Mouse (Mus musculus) lung, adult 2 months (tissue): ENCODE measurements around the gene Rmi2. TPM values are rescaled to one million over a fixed set of nuclear protein-coding genes. Genes with fewer than 3 reads are reported as not detected.

ENCODE experiments used
- DNase-seq: peaks from one replicate; pipeline ENCODE4 v3.0.0; 2022
- H3K4me1 ChIP-seq: fragments of 200-500 bp; 2 replicates; pipeline ENCODE4 v1.6.1; 2011; ENCODE audit warnings: low read length; ENCODE audit not compliant: control insufficient read depth, insufficient read depth
- H3K4me3 ChIP-seq: fragments of 200-500 bp; replicated peaks from 2 replicates; pipeline ENCODE3; 2011; ENCODE audit warnings: low read depth, mild to moderate bottlenecking, control low read depth, low read length; ENCODE audit errors: extremely low read depth
- CTCF ChIP-seq: fragments of 200-500 bp; IDR thresholded peaks from 2 replicates; pipeline ENCODE4 v1.5.1; 2011; ENCODE audit warnings: mild to moderate bottlenecking, low read length, control low read depth; ENCODE audit not compliant: insufficient read depth
- POLR2A ChIP-seq: fragments of 200-500 bp; IDR thresholded peaks from 2 replicates; pipeline ENCODE4 v1.6.1; 2011; ENCODE audit warnings: low read depth, mild to moderate bottlenecking, control low read depth, low read length, borderline replicate concordance; ENCODE audit errors: extremely low read depth
- WGBS: fragments of 180-500 bp; shearing (Covaris S2); methylation state at CpG from one replicate; pipeline ENCODE4 v1.1.7; 2018; 5-methylcytosine and 5-hydroxymethylcytosine counted together
- polyA plus RNA-seq: library from polyadenylated mRNA; depleted of rRNA; stranded (reverse); fragments of >200 nt; gene quantifications from 2 replicates; pipeline ENCODE4 v1.2.3, GENCODE M21; 2012

Rmi2 gene
- polyA plus RNA-seq, 1 experiment, result 0.38 TPM

DNA sequence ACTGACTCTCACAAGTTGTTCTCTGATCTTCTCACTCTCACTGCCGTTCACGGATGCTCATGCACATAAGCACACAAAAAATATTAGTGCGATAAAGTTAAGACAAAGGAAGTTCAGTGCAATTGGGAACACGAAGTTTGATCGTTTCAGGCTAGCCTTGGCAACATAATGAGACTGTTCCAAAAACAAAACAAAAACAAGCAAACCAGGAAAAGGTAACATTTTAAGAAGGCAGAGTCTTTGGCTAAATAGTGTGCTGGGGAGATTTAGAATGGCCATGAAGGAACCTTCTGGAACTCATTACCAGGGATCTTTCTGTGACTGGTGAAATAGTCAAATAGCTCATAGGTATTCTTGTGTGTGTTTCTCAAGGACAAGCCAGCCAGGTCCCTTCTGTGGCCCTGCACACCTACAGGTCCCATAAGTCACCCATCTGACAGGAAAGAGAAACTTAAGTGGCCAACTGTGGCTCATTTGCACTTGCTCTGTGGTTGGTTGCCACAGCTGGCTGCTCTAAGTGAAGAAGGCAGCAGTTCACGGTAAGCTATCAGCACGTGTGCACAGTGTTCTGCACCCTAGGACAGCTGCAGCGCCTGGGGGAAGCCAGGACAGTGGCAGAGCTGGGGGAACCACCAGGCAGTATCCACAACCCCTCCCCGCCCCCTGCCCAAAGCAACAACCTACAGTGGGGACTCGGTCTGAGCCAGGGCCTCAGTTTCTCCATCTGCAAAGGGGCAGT is 28.9 kb upstream of the Rmi2 start, which contains the start of gene Prm1:
Gene Prm1 (minus strand): TSS at position 51 of the 739 bp plus-strand sequence.
- DNase-seq, result no peak
- no peak for TF ChIP-seq CTCF
- no peak for TF ChIP-seq POLR2A
- H3K4me3 ChIP-seq, result no peak within 1 kb of the TSS
- H3K4me1 ChIP-seq, result no peaks in the 10 kb centered on the region
- 82% methylated on average over 10 of the region's 10 CpGs for WGBS

DNA sequence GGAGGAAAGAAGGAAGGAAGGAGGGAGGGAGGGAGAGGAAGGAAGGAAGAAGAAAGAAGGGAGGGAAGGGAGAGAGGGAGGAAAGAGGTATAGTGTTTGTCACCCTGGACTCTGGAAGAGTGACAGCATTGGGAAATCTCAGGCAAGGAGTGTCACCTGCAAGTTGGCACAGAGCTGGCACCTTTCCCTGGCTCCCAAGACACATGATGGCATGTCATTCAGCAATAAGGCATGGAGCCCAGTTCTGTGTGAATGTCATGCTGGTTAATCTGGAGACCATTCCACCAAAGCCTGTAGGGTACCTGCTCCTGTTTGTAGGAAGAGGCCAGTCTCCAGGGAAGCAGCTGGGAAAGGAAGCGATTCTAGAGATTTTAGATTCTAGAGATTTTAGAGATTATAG is 24.5 kb upstream of the Rmi2 start:
- 0 out of 2 replicates have a peak, but pooled peaks cover 2% of the 10 kb centered on the region for H3K4me1 ChIP-seq
- WGBS, result 84% methylated on average over 1 of the region's 1 CpGs
- no peak for TF ChIP-seq CTCF
- no peak for TF ChIP-seq POLR2A
- no peak overlapping the region for H3K4me3 ChIP-seq
- no peak for DNase-seq

- DNase-seq, result no peak
- no peak for TF ChIP-seq POLR2A
- TF ChIP-seq CTCF, result no peak
- Histone ChIP-seq H3K4me1 (0 out of 2 replicates have a peak, but pooled peaks cover 2% of the 10 kb centered on the region), H3K4me3 (no peak within 1 kb of the TSS)
- WGBS, result 80% methylated on average over 2 of the region's 2 CpGs
Measured at GRCm38 (mm10) chr16:10812865-10813371, 21.9 kb upstream of the Rmi2 start, which contains the start of gene Gm11172. TSS of gene Gm11172 (plus strand) at chr16:10812915.

- 76% methylated on average over 4 of the region's 4 CpGs for WGBS
- Histone ChIP-seq H3K4me3 (no peak overlapping the region), H3K4me1 (0 out of 2 replicates have a peak, but pooled peaks cover 2% of the 10 kb centered on the region)
- no peak for DNase-seq
- TF ChIP-seq POLR2A, result no peak
- no peak for TF ChIP-seq CTCF
Measured at GRCm38 (mm10) chr16:10813726-10814125, 21.1 kb upstream of the Rmi2 start.

DNA sequence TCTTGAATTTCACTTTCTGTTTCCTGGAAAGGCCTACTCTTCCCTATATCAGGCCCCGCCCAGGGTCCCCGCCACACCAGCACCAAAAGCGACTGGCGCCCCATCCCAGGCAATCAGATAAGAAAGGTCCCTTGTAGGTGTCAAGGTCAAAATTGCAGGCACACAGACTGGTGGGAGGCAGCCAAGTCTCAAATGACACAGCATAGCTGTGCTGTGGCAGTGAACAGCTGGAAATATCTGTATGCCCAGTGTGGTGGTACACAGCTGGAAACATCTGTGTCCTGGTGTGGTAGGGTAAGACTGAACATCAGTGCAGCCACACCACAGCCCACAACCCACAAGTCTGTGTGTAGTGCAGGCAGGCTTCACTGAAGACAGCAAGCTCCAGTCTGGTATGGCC is 20.0 kb upstream of the Rmi2 start:
- TF ChIP-seq CTCF, result no peak
- TF ChIP-seq POLR2A, result no peak
- Histone ChIP-seq H3K4me3 (no peak overlapping the region), H3K4me1 (0 out of 2 replicates have a peak, but pooled peaks cover 2% of the 10 kb centered on the region)
- DNase-seq, result no peak
- 58% methylated on average over 4 of the region's 4 CpGs for WGBS

- no peak for TF ChIP-seq POLR2A
- no peak for TF ChIP-seq CTCF
- no peak overlapping the region for H3K4me3 ChIP-seq
- no peak for DNase-seq
- 0 out of 2 replicates have a peak, but pooled peaks cover 2% of the 10 kb centered on the region for H3K4me1 ChIP-seq
- WGBS, result 75% methylated on average over 4 of the region's 4 CpGs
Measured at GRCm38 (mm10) chr16:10818579-10819135, 16.2 kb upstream of the Rmi2 start.

DNA sequence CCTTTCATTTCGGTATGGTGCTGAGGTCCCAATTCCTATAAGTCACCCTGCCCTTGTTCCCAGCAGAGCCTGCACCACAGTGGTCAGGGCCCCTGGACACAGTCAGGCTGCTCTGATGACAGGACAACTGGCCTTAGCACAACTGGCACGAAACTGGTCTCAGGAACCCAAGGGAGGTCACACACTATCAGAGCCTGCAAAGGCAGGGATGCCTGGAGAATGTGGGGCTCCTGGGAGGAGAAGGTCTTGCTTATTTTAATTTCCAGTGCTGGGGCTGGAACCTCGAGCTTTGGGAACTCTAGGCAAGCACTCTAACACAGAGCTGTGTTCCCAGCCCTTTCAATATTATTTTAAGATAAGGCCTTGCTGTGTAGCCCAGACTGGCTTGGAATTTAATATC is 14.9 kb upstream of the Rmi2 start:
- Histone ChIP-seq H3K4me1 (no peaks in the 10 kb centered on the region), H3K4me3 (no peak overlapping the region)
- no peak for DNase-seq
- TF ChIP-seq CTCF, result no peak
- TF ChIP-seq POLR2A, result no peak
- WGBS, result 69% methylated on average over 3 of the region's 3 CpGs

DNA sequence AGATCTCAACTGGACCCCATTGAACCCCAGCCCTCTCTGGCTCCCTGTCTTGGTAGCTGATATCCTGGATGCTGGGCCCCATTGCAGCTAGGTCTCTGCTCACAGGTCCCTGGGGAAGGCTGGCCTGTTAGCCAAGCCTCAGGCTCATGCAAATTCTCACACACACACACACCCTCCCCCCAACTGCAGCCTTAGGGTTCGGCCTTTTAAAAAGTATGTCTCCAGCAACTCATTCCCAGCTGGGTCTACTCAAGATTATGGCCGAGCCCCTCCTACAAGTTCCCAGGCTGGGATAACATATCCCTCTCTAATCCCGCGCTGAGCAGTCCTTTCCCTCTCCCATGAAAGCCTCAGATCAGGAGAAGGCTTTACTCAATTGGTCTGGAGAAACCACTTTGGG is 13.5 kb upstream of the Rmi2 start:
- TF ChIP-seq CTCF, result no peak
- 80% methylated on average over 4 of the region's 4 CpGs for whole genome bisulfite sequencing
- no peaks in the 10 kb centered on the region for H3K4me1 ChIP-seq
- DNase-seq, result no peak
- H3K4me3 ChIP-seq, result no peak overlapping the region

DNA sequence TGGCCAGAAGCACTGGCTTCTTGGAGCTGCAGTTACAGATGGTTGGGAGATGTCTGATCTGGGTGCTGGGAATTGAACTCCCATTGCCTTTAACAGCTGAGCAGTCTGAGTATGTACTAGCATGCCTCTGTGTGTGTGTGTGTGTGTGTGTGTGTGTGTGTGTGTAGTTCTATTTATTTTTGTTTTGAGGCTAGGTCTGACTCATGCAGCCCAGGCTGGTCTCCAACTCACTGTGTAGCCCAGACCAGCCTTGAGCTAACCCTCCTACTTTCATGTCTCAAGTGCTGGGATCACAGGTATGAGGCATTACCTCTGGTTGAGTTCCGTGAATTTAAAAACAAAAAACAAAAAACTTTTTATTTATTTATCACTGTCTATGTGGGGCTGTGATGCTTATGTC is 10.3 kb upstream of the Rmi2 start:
- TF ChIP-seq POLR2A (no peak), CTCF (no peak)
- WGBS, result 79% methylated on average over 1 of the region's 1 CpGs
- H3K4me3 ChIP-seq, result no peak overlapping the region
- H3K4me1 ChIP-seq, result no peaks in the 10 kb centered on the region
- no peak for DNase-seq

- 84% methylated on average over 4 of the region's 4 CpGs for WGBS
- DNase-seq, result no peak
- TF ChIP-seq POLR2A, result no peak
- TF ChIP-seq CTCF, result no peak
- Histone ChIP-seq H3K4me3 (no peak overlapping the region), H3K4me1 (no peaks in the 10 kb centered on the region)
Measured at GRCm38 (mm10) chr16:10825840-10826239, 9.0 kb upstream of the Rmi2 start.
